Mouse (Mus musculus): Measurements from ENCODE around the gene Cox7a2.

DNA sequence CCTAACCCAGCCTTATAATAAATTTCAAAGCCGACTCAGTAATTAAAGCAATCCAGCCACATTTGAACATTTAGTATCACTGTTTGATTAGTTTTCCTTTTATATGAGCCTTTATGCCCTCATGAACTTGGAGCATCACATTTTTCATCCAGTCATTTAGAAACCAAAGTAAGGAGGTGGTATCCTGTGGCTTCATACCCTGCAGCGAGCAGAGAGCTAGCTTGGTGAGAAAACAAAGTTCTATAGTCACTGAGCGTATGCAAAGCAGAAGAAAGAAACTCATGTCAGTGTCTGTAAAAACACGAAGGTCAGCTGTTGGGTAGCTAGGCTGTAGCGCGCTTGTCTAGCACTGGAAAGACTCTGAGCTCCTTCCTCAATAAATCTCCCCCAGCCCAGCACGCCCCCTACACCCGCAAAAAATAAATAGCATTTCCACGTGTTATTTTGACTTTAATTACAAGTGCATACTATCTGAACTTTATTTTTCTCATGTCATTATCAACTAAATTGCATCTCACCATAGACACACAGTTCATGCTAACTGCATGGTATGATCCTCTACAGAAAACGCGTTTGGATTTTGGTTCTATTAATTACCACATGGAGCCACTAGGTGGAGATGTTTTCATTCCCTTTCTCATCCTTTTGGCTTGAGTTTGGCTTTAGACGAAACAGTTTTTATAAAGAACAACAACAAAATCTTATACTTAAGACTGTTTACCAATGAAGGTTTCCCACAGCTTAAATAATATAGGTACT lies 46.8 kb upstream of the Cox7a2 start:
- TF ChIP-seq CTCF (IDR thresholded peaks at IDR 0.05; ENCODE audit: low read depth, low read length) (peak; percentile 42), POLR2A (IDR thresholded peaks at IDR 0.05; ENCODE audit: extremely low read depth, insufficient read depth, low read length) (no peak)
